Mouse (Mus musculus) MEL (cell line): ENCODE measurements at regions not wholly inside any gene's neighbourhood (a gene's known extent, or its start where the extent isn't known, plus 50 kb on each side); places are given as distances from the start of the nearest gene placed in this dataset.

Source experiments
- DNase-seq: peaks from one replicate; pipeline ENCODE4 v3.0.0; 2011; ENCODE audit warnings: low read depth, low spot score
- H3K27ac ChIP-seq: 2 replicates; pipeline ENCODE4 v1.5.1; 2012; ENCODE audit warnings: low read depth, mild to moderate bottlenecking, control low read depth, low read length, moderate library complexity; ENCODE audit not compliant: control insufficient read depth
- H3K27me3 ChIP-seq, 2 experiments: fragments of 150-350 bp in 1 of 2; sonication (generic) in 1 of 2; 2 replicates each; pipeline ENCODE4 v1.6.1; 2012; ENCODE audit warnings: low read length in 2 of 2, mild to moderate bottlenecking in 2 of 2, improper control_type of control experiment in 1 of 2, moderate library complexity in 1 of 2; ENCODE audit not compliant: insufficient read depth in 2 of 2, control insufficient read depth in 1 of 2
- H3K36me3 ChIP-seq, 2 experiments: 2 replicates each; pipeline ENCODE4 v1.6.1; 2012 to 2014; ENCODE audit warnings: low read length in 2 of 2, improper control_type of control experiment in 1 of 2, inconsistent platforms in 1 of 2, mild to moderate bottlenecking in 1 of 2; ENCODE audit not compliant: insufficient read depth in 2 of 2, control insufficient read depth in 1 of 2
- H3K4me1 ChIP-seq, 2 experiments: fragments of 150-350 bp in 1 of 2; sonication (generic) in 1 of 2; 2 replicates each; pipeline ENCODE4 v1.6.1; 2012; ENCODE audit warnings: low read length in 2 of 2, improper control_type of control experiment in 1 of 2, mild to moderate bottlenecking in 1 of 2; ENCODE audit not compliant: insufficient read depth in 2 of 2, control insufficient read depth in 1 of 2
- H3K4me3 ChIP-seq, 2 experiments: fragments of 150-350 bp in 1 of 2; sonication (generic) in 1 of 2; 2 replicates each; pipeline ENCODE4 v1.5.1; 2012; ENCODE audit warnings: low read depth in 2 of 2, low read length in 2 of 2, mild to moderate bottlenecking in 2 of 2, moderate library complexity in 2 of 2, control low read depth in 1 of 2, improper control_type of control experiment in 1 of 2; ENCODE audit not compliant: control insufficient read depth in 1 of 2, insufficient read depth in 1 of 2
- H3K79me2 ChIP-seq: 2 replicates; pipeline ENCODE4 v1.6.1; 2012; ENCODE audit warnings: mild to moderate bottlenecking, low read length, moderate library complexity; ENCODE audit not compliant: control insufficient read depth, poor library complexity, insufficient read depth
- H3K9ac ChIP-seq: 2 replicates; pipeline ENCODE4 v1.6.1; 2012; ENCODE audit warnings: low read depth, mild to moderate bottlenecking, control low read depth, low read length, moderate library complexity; ENCODE audit not compliant: control insufficient read depth, poor library complexity, severe bottlenecking
- H3K9me3 ChIP-seq: fragments of 150-350 bp; sonication (generic); replicated peaks from 2 replicates; pipeline ENCODE4 v1.6.1; 2012; ENCODE audit warnings: mild to moderate bottlenecking, low read length, improper control_type of control experiment, moderate library complexity; ENCODE audit not compliant: insufficient read depth
- BHLHE40 ChIP-seq: IDR thresholded peaks from 2 replicates; pipeline ENCODE4 v1.6.1; 2012; ENCODE audit warnings: low read depth, mild to moderate bottlenecking, inconsistent platforms, low read length, improper control_type of control experiment, borderline replicate concordance
- CHD2 ChIP-seq: IDR thresholded peaks from 2 replicates; pipeline ENCODE4 v1.6.1; 2011; ENCODE audit warnings: low read length, improper control_type of control experiment
- CTCF ChIP-seq, 3 experiments: IDR thresholded peaks in 2 of 3; conservative IDR thresholded peaks in 1 of 3; 2 replicates each; pipeline ENCODE4 v1.5.1; 2011 to 2012; ENCODE audit warnings: low read length in 3 of 3, low read depth in 2 of 3, mild to moderate bottlenecking in 2 of 3, improper control_type of control experiment in 1 of 3, inconsistent platforms in 1 of 3, mixed read lengths in 1 of 3, moderate library complexity in 1 of 3; ENCODE audit not compliant: control insufficient read depth in 1 of 3, insufficient read depth in 1 of 3, poor library complexity in 1 of 3, severe bottlenecking in 1 of 3
- ELF1 ChIP-seq: IDR thresholded peaks from 2 replicates; pipeline ENCODE4 v1.6.1; 2014; ENCODE audit warnings: low read depth, mild to moderate bottlenecking, inconsistent platforms, low read length, improper control_type of control experiment, moderate library complexity
- ETS1 ChIP-seq: IDR thresholded peaks from 2 replicates; pipeline ENCODE4 v1.6.1; 2012; ENCODE audit warnings: low read depth, mild to moderate bottlenecking, inconsistent platforms, low read length, improper control_type of control experiment, moderate library complexity
- GABPA ChIP-seq: IDR thresholded peaks from 2 replicates; pipeline ENCODE4 v1.6.1; 2012; ENCODE audit warnings: low read depth, mild to moderate bottlenecking, inconsistent platforms, low read length, improper control_type of control experiment, moderate library complexity
- JUND ChIP-seq: IDR thresholded peaks from 2 replicates; pipeline ENCODE4 v1.6.1; 2011; ENCODE audit warnings: low read depth, mild to moderate bottlenecking, improper control_type of control experiment, low read length
- MAFK ChIP-seq: IDR thresholded peaks from 2 replicates; pipeline ENCODE4 v1.6.1; 2011; ENCODE audit warnings: low read depth, mild to moderate bottlenecking, low read length, improper control_type of control experiment, borderline replicate concordance
- MEF2A ChIP-seq: IDR thresholded peaks from 2 replicates; pipeline ENCODE4 v1.6.1; 2014; ENCODE audit warnings: low read depth, mild to moderate bottlenecking, inconsistent platforms, low read length, improper control_type of control experiment; ENCODE audit not compliant: poor library complexity, insufficient replicate concordance, severe bottlenecking; ENCODE audit errors: extremely low read depth
- MXI1 ChIP-seq: IDR thresholded peaks from 2 replicates; pipeline ENCODE4 v1.6.1; 2011; ENCODE audit warnings: mild to moderate bottlenecking, low read depth, low read length, improper control_type of control experiment
- MYB ChIP-seq: IDR thresholded peaks from 2 replicates; pipeline ENCODE4 v1.6.1; 2011; ENCODE audit warnings: mild to moderate bottlenecking, low read depth, low read length, improper control_type of control experiment
- MYC ChIP-seq: IDR thresholded peaks from 2 replicates; pipeline ENCODE4 v1.6.1; 2011; ENCODE audit warnings: low read depth, mild to moderate bottlenecking, low read length, improper control_type of control experiment, moderate library complexity
- POLR2A ChIP-seq, 2 experiments: IDR thresholded peaks; 2 replicates each; pipeline ENCODE4 v1.6.1; 2011 to 2012; ENCODE audit warnings: low read length in 2 of 2, mild to moderate bottlenecking in 2 of 2, control low read depth in 1 of 2, improper control_type of control experiment in 1 of 2, low read depth in 1 of 2, moderate library complexity in 1 of 2; ENCODE audit not compliant: control insufficient read depth in 1 of 2, insufficient read depth in 1 of 2, poor library complexity in 1 of 2
- POLR2AphosphoS2 ChIP-seq: IDR thresholded peaks from 2 replicates; pipeline ENCODE4 v1.6.1; 2011; ENCODE audit warnings: low read length, improper control_type of control experiment
- POLR2AphosphoS5 ChIP-seq: IDR thresholded peaks from 2 replicates; pipeline ENCODE4 v1.6.1; 2012; ENCODE audit warnings: low read depth, borderline replicate concordance, mild to moderate bottlenecking, inconsistent platforms, low read length, moderate library complexity, mixed read lengths
- RAD21 ChIP-seq: IDR thresholded peaks from 2 replicates; pipeline ENCODE4 v1.6.1; 2011; ENCODE audit warnings: mild to moderate bottlenecking, low read depth, low read length, improper control_type of control experiment
- SMC3 ChIP-seq: IDR thresholded peaks from 2 replicates; pipeline ENCODE4 v1.6.1; 2011; ENCODE audit warnings: low read depth, low read length, improper control_type of control experiment
- TAL1 ChIP-seq: IDR thresholded peaks from 2 replicates; pipeline ENCODE4 v1.6.1; 2012; ENCODE audit warnings: mild to moderate bottlenecking, inconsistent platforms, low read length, moderate library complexity, mixed read lengths
- TBP ChIP-seq: IDR thresholded peaks from 2 replicates; pipeline ENCODE4 v1.8.0; 2011; ENCODE audit warnings: low read depth, low read length, improper control_type of control experiment
- UBTF ChIP-seq: IDR thresholded peaks from 2 replicates; pipeline ENCODE4 v1.6.1; 2012; ENCODE audit warnings: low read depth, mild to moderate bottlenecking, inconsistent platforms, low read length, improper control_type of control experiment, moderate library complexity, borderline replicate concordance; ENCODE audit not compliant: insufficient read depth
- USF1 ChIP-seq: IDR thresholded peaks from 2 replicates; pipeline ENCODE4 v1.6.1; 2014; ENCODE audit warnings: low read depth, mild to moderate bottlenecking, inconsistent platforms, low read length, improper control_type of control experiment, moderate library complexity
- ZC3H11A ChIP-seq: IDR thresholded peaks from 2 replicates; pipeline ENCODE4 v1.6.1; 2012; ENCODE audit warnings: low read depth, mild to moderate bottlenecking, inconsistent platforms, low read length, improper control_type of control experiment

DNA sequence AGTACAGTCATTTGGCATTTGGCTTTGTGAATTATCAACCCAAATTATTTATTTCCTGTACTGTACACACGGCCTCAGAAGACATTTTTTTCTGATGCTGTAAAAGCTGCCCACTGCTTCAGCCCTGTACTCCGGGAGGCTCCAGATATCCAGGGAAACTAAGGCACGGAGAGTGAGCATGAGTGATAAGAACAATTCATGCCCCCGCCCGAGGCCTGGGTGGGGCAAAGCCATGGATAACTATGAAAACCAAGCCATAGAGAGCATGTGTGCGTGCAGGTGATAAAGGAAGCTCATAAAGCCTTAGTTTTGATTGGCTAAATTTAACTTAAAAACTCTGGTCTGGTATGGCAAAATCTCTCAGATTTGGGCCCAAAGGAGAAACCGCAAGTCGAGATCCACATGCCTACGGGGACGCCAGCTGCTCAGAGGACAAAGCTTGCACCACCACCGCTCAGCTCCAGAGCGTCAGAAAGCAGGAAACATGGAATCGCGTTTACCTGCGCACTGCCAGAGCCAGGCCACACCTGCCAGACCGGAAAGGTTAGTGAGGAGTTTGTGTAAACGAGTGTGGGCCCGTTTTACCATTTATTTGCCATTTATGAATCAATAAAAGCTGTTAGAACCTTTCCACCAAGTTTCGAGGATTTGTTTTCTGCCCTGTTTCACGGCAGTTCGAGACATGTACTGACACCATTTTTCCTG is 390.9 kb downstream of the Rnd3 start:
- Histone ChIP-seq H3K79me2 (no peaks in the 10 kb centered on the region), H3K9me3 (no peaks in the 10 kb centered on the region), H3K27ac (no peak overlapping the region), H3K9ac (no peak overlapping the region), H3K4me3 (no peak overlapping the region), H3K36me3 (no peaks in the 10 kb centered on the region), H3K4me1 (no peaks in the 10 kb centered on the region), H3K27me3 (no peaks in the 10 kb centered on the region)
- TF ChIP-seq MYC (no peak), ETS1 (no peak), RAD21 (no peak), POLR2AphosphoS5 (no peak), GABPA (no peak), MAFK (no peak), UBTF (no peak), CTCF (IDR thresholded peaks at IDR 0.05 in 2 of 3, conservative IDR thresholded peaks at IDR 0.05 in 1 of 3; ENCODE audit: control insufficient read depth in 1 of 3, insufficient read depth in 1 of 3, low read depth in 2 of 3, low read length in 3 of 3, poor library complexity in 1 of 3, severe bottlenecking in 1 of 3) (no peak), BHLHE40 (no peak), JUND (no peak), MYB (no peak), MEF2A (no peak), ZC3H11A (no peak), SMC3 (no peak), CHD2 (no peak), USF1 (no peak)
- DNase-seq, result no peak

DNA sequence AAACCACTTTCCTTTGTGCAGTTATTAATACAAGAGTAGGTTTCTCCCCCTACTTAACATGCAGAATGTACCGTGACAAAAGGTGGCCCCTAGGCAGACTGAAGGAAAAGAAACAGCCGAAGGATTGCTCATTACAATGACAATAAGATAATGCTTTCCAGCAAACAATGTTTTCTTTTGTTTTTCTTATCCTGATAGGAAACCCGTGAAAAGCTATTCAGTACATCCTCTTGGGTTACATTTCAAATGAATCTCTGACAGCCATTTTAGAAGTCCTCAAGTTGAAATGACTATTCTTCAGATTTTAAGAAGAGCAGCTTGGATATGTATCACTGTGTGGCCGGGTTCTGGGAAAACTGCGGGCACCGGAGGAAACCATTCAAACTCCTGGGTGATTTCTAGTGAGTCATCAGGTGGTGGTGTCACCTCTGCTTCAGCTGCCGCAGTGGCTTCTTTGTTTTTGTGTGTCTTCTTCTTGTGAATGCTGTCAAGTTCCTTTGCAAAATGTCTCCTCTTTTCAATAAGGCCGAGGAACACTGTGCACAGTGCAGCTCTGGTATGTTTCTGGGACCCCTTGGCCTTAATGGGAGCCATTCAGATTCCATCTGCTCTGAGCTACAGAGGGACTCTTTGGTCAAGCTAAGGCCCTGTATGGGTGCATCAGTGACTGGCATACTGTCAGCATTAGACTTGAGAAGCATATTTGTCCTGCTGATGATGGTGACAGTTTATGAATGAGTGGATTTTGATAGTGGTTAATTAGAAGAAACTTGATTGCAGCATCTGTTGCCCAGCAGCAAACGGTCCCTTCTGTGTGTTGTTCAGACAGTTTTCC is 393.1 kb downstream of the Rnd3 start:
- H3K9me3 ChIP-seq, result no peaks in the 10 kb centered on the region
- no peaks in the 10 kb centered on the region for H3K4me1 ChIP-seq
- H3K79me2 ChIP-seq, result no peaks in the 10 kb centered on the region
- TF ChIP-seq GABPA (no peak), SMC3 (no peak), POLR2A (IDR thresholded peaks at IDR 0.05; ENCODE audit: control insufficient read depth in 1 of 2, insufficient read depth in 1 of 2, low read depth in 1 of 2, low read length in 2 of 2, poor library complexity in 1 of 2) (no peak), TAL1 (no peak), MXI1 (no peak), ELF1 (no peak), POLR2AphosphoS2 (no peak), ETS1 (no peak), MYC (no peak), RAD21 (no peak), UBTF (no peak), TBP (no peak)
- H3K4me3 ChIP-seq, result no peak overlapping the region
- no peak for DNase-seq
- H3K36me3 ChIP-seq, result no peaks in the 10 kb centered on the region
- H3K27ac ChIP-seq, result no peak overlapping the region
- H3K27me3 ChIP-seq, result no peaks in the 10 kb centered on the region
- no peak overlapping the region for H3K9ac ChIP-seq
